Mouse (Mus musculus): ENCODE data around the gene Igfn1.

DNA sequence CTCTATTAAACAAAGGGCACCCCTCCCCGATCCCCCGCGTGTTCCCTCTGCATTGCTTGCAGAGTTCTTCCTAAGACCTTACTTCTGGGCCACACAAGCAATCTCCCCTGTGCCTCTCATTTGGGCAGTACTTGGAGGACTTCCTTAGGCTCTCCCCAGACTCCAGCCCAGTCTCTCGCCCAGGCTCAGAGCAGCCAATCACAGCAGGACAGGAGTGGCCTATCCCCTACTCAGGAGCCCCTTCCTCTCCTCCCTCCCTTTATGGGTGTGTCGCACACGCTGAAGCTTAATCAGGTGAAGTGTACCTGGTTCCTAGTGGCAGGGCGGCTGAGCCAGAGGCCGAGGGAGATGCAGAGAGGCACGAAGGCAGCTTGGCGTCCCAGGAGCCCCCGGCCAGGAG lies 34.3 kb upstream of the Igfn1 start:
- TF ChIP-seq FLI1 (IDR thresholded peaks at IDR 0.05; ENCODE audit: low read length) (no peak), GATA1 (IDR thresholded peaks at IDR 0.05; ENCODE audit: borderline replicate concordance, low read length) (no peak)
